Mouse (Mus musculus): Measurements from ENCODE around the gene Noxo1. TPM values are rescaled to one million over a fixed set of nuclear protein-coding genes. Genes with fewer than 3 reads are reported as not detected.
"Not testable (repeated sequence)": the region's sequence is repeated elsewhere in the genome, so short reads cannot be mapped to it uniquely, and the experiment has no call there.

Gene Noxo1
- polyA plus RNA-seq, 1 experiment from 2014 or later: 2.7 TPM

DNA sequence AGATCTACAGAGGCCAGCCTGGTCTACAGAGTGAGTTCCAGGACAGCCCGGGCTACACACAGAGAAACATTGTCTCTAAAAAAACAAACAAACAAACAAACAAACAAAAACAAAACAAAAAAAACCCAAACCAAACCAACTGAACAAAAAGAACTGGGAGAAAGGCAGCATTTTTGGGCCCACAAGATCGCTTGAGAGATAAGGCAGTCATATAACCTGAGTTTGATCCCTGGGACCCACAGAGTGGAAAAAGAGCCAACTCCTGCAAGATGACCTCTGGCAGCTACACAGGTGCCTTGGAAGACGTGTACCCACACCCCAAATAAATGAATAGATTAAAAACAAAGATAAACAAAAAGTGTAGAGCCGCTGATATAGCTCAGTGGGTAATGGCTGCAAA lies 41.1 kb upstream of the Noxo1 start:
- H3K27me3 ChIP-seq (ENCODE audit: insufficient read depth, low read length): peaks cover 34% of the 10 kb centered on the region
- 76% methylated on average over 4 of the region's 4 CpGs for WGBS
- no peaks in the 10 kb centered on the region for H3K9me3 ChIP-seq (ENCODE audit: low read length)
- H3K4me3 ChIP-seq (ENCODE audit: low read length): no peak overlapping the region
- H3K9ac ChIP-seq (replicated peaks; ENCODE audit: low read length): no peak overlapping the region
- no peaks in the 10 kb centered on the region for H3K36me3 ChIP-seq (ENCODE audit: insufficient read depth, low read length)
- H3K27ac ChIP-seq (ENCODE audit: low read length): no peak overlapping the region
- H3K4me1 ChIP-seq (ENCODE audit: insufficient read depth, low read length): peaks cover 19% of the 10 kb centered on the region
- no peak for ATAC-seq (ENCODE audit: low FRiP score, low TSS enrichment)
- H3K4me2 ChIP-seq (replicated peaks; ENCODE audit: low read depth, low read length): no peak overlapping the region

DNA sequence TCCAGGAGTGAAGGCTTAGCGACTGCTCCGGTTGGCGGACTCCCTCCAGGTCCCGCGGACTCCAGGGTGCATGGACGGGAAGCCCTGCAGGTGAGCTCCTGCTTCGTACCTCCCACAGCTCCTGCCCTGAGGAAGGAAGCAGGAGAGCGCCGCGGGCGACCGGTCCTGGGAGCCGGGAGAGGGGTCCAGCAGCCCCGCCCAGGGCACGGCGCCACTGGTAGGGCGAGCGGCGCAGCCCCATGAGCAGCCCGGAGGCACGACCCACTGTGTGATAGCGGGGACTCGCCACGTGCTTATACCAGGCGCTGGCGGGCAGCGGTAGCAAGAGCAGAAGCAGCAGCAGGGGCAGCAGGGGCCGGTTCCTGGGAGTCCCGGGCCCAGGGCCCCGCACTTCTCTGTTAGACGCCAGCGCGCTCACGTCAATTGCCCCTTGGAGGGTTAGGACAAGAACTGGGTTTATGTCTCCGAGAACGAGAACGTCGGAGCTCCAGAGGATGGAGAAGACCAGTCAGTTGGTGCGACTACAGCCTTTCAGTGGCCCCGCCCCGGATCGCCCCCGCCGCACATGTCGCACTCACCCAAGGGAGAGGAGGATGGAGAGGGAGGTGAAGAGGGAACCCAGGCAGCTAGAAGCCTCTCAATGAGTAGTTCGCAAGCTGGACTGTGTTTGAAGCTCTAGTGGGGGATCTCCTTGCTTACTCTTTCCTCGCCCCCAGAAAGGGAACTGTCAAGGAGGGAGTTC lies 37.8 kb upstream of the Noxo1 start, which contains the start of gene Npw:
TSS of gene Npw (minus strand) at position 441 of the 742 bp plus-strand sequence.
- H3K27ac ChIP-seq (ENCODE audit: low read length): no peak within 1 kb of the TSS
- peak within 1 kb of the TSS; percentile 65 for H3K9ac ChIP-seq (replicated peaks; ENCODE audit: low read length)
- H3K4me2 ChIP-seq (replicated peaks; ENCODE audit: low read depth, low read length): peak within 1 kb of the TSS; percentile 94
- peaks cover 12% of the 10 kb centered on the region for H3K4me1 ChIP-seq (ENCODE audit: insufficient read depth, low read length)
- WGBS: 2% methylated on average over 47 of the region's 47 CpGs
- no peaks in the 10 kb centered on the region for H3K9me3 ChIP-seq (ENCODE audit: low read length)
- peaks cover 42% of the 10 kb centered on the region for H3K27me3 ChIP-seq (ENCODE audit: insufficient read depth, low read length)
- H3K4me3 ChIP-seq (ENCODE audit: low read length): peak within 1 kb of the TSS; percentile 55
- peak; percentile 44; the same call in 1 of the 2 replicates for ATAC-seq (ENCODE audit: low FRiP score, low TSS enrichment)
- no peaks in the 10 kb centered on the region for H3K36me3 ChIP-seq (ENCODE audit: insufficient read depth, low read length)

DNA sequence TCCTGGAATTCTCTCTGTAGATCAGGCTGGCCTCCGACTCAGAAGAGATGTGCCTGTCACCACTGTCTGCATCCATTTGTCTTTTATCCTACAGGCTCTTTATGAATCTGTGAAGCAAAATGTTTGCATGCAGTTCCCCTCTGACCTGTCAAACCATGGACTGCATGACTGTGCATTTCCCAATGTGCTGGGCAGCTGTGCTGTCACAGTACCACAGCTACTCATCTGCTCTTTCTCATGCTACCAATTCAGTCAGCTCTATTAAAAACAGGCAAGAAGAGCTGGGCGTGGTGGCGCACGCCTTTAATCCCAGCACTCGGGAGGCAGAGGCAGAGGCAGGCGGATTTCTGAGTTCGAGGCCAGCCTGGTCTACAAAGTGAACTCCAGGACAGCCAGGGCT lies 29.0 kb upstream of the Noxo1 start:
- ATAC-seq (ENCODE audit: low FRiP score, low TSS enrichment): not testable (repeated sequence)
- WGBS: 63% methylated on average over 7 of the region's 7 CpGs

DNA sequence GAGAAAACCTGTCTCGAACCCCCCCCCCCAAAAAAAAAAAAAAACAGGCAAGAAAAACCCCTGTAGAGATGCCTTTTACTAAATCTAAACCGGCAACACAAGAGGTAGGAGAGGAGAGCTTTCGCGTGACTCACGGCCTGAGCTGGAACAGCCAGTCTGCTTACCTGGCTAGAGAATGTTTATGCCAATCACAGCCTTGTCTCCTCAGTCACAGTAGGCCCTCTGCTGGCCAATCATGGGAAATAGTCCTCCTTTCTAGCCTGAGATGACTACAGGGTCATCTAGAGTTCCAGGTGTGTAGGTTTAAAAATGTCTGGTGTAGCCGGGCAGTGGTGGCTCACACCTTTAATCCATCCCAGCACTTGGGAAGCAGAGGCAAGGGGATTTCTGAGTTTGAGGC lies 28.6 kb upstream of the Noxo1 start:
- WGBS: 21% methylated on average over 6 of the region's 6 CpGs
- no peak overlapping the region for H3K4me2 ChIP-seq (replicated peaks; ENCODE audit: low read depth, low read length)
- no peak for ATAC-seq (ENCODE audit: low FRiP score, low TSS enrichment)
- no peaks in the 10 kb centered on the region for H3K27me3 ChIP-seq (ENCODE audit: insufficient read depth, low read length)
- H3K36me3 ChIP-seq (ENCODE audit: insufficient read depth, low read length): no peaks in the 10 kb centered on the region
- no peak overlapping the region for H3K27ac ChIP-seq (ENCODE audit: low read length)
- H3K4me3 ChIP-seq (ENCODE audit: low read length): no peak overlapping the region
- H3K9me3 ChIP-seq (ENCODE audit: low read length): no peaks in the 10 kb centered on the region
- no peak overlapping the region for H3K9ac ChIP-seq (replicated peaks; ENCODE audit: low read length)
- peaks cover 25% of the 10 kb centered on the region for H3K4me1 ChIP-seq (ENCODE audit: insufficient read depth, low read length)

More for the DNA sequence above, 29.0 kb upstream of the Noxo1 start:
- H3K4me3 ChIP-seq (ENCODE audit: low read length); H3K9ac ChIP-seq (replicated peaks; ENCODE audit: low read length); H3K27ac ChIP-seq (ENCODE audit: low read length); H3K27me3 ChIP-seq (ENCODE audit: insufficient read depth, low read length); H3K9me3 ChIP-seq (ENCODE audit: low read length); H3K36me3 ChIP-seq (ENCODE audit: insufficient read depth, low read length); H3K4me2 ChIP-seq (replicated peaks; ENCODE audit: low read depth, low read length): not testable (repeated sequence)
- peaks cover 21% of the 10 kb centered on the region for H3K4me1 ChIP-seq (ENCODE audit: insufficient read depth, low read length)

DNA sequence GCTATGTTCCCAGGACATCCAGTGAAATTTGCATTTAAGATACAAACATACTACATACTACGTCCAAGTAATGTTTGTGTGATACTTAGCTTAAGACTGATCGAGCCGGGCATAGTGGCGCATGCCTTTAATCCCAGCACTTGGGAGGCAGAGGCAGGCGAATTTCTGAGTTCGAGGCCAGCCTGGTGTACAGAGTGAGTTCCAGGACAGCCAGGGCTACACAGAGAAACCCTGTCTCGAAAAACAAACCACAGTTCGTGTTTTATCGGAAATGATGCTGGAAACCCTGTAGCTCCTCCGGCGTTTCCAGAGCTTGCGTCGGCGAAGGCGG lies 26.9 kb upstream of the Noxo1 start:
- not testable (repeated sequence) for H3K36me3 ChIP-seq (ENCODE audit: insufficient read depth, low read length); H3K9me3 ChIP-seq (ENCODE audit: low read length); H3K27me3 ChIP-seq (ENCODE audit: insufficient read depth, low read length)
- peaks cover 32% of the 10 kb centered on the region for H3K4me1 ChIP-seq (ENCODE audit: insufficient read depth, low read length)
- peak overlapping the region; percentile 95 for H3K9ac ChIP-seq (replicated peaks; ENCODE audit: low read length)
- H3K4me3 ChIP-seq (ENCODE audit: low read length): peak overlapping the region; percentile 84
- WGBS: 11% methylated on average over 15 of the region's 15 CpGs
- peak overlapping the region; percentile 60 for H3K4me2 ChIP-seq (replicated peaks; ENCODE audit: low read depth, low read length)
- peak; percentile 8 for ATAC-seq (ENCODE audit: low FRiP score, low TSS enrichment)
- H3K27ac ChIP-seq (ENCODE audit: low read length): peak overlapping the region; percentile 80

DNA sequence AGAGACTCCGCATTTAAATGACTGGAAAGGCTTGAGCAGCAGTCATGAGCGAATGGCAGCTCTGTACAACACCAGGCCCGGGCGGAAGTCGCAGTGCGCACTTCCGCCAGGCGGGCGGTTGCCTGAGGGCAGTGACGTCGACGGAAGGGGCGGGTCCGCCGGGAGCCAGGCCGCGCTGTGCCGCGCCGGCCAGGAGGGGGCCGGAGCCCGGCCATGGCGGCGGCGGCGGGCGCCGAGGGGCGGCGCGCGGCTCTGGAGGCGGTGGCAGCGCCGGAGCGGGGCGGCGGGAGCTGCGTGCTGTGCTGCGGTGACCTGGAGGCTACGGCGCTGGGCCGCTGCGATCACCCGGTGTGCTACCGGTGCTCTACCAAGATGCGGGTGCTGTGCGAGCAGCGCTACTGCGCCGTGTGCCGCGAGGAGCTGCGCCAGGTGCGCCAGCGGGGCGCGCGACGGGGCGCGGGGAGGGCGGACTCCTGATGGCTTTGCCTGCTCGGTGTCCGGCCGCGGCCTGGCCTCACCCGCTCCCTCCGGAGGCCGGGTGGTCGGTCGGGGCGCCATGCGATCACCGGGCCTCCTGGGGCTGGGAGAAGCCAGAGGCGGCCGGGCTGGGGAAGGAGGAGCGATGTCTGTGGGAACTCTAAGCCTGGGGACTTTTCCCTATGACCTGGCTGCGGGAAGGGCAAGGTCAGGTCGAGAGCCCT lies 26.3 kb upstream of the Noxo1 start, which contains the start of gene Zfp598:
TSS of gene Zfp598 (plus strand) at position 143 of the 701 bp plus-strand sequence.
- under 1% methylated on average over 76 of the region's 80 CpGs for WGBS
- peak; percentile 99 for ATAC-seq (ENCODE audit: low FRiP score, low TSS enrichment)
- H3K9ac ChIP-seq (replicated peaks; ENCODE audit: low read length): peak within 1 kb of the TSS; percentile 95
- H3K9me3 ChIP-seq (ENCODE audit: low read length): no peaks in the 10 kb centered on the region
- H3K4me1 ChIP-seq (ENCODE audit: insufficient read depth, low read length): peaks cover 32% of the 10 kb centered on the region
- no peaks in the 10 kb centered on the region for H3K27me3 ChIP-seq (ENCODE audit: insufficient read depth, low read length)
- peak within 1 kb of the TSS; percentile 92 for H3K4me2 ChIP-seq (replicated peaks; ENCODE audit: low read depth, low read length)
- no peaks in the 10 kb centered on the region for H3K36me3 ChIP-seq (ENCODE audit: insufficient read depth, low read length)
- H3K4me3 ChIP-seq (ENCODE audit: low read length): peak within 1 kb of the TSS; percentile 84
- peak within 1 kb of the TSS; percentile 80 for H3K27ac ChIP-seq (ENCODE audit: low read length)

DNA sequence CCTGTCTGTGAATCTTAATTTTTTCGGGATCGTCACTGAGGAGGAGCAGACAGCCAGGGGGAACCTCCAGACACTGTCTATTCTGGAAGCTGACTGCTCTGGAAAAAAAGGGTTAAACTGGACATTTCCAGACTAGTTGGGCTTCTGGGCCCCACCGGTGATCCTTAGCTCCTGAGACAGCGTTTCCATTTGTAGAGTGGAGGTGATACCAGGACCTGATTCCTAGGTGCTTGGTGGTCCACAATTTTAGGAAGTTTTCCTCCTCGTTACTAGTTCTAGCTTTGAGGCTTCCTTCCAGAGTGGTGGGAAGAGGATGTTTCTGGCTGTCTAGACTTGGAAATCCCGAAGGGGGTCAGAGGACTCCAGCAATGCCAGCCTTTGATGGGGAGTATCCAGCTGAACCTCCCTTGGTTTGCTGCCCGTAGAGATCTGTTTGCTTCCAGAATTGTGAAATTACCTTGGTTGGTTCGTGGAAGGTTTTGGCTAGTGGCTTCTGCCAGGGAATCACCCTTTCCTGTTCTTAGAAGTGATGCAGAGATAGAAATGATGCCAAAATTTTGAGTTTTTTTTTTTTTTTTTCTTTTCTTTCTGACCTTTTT lies 25.7 kb upstream of the Noxo1 start:
- peak overlapping the region; percentile 95 for H3K9ac ChIP-seq (replicated peaks; ENCODE audit: low read length)
- H3K4me2 ChIP-seq (replicated peaks; ENCODE audit: low read depth, low read length): peak overlapping the region; percentile 92
- no peak for ATAC-seq (ENCODE audit: low FRiP score, low TSS enrichment)
- H3K4me3 ChIP-seq (ENCODE audit: low read length): peak overlapping the region; percentile 84
- no peaks in the 10 kb centered on the region for H3K27me3 ChIP-seq (ENCODE audit: insufficient read depth, low read length)
- WGBS: 8% methylated on average over 8 of the region's 8 CpGs
- peak overlapping the region; percentile 80 for H3K27ac ChIP-seq (ENCODE audit: low read length)
- H3K9me3 ChIP-seq (ENCODE audit: low read length): no peaks in the 10 kb centered on the region
- peaks cover 32% of the 10 kb centered on the region for H3K4me1 ChIP-seq (ENCODE audit: insufficient read depth, low read length)
- H3K36me3 ChIP-seq (ENCODE audit: insufficient read depth, low read length): no peaks in the 10 kb centered on the region

DNA sequence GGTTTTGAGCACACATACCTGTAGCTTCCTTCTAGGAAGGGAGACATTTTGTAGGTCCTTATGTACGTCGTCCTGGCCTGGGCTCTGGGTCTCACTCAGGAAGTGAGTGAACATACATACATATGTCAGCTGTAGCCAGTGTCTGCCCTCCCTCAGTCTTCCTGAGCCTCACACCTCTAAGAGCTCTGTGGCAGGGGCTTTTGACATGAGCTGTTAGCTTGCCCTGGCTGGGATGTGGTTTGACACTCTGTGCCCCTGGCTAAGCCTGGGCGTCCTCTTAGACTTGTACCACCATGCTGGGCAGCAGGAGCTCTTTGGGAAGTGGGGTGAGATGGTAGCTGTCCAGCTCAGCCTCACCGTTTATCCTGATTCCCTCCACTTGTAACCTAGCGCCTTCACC lies 24.7 kb upstream of the Noxo1 start:
- Histone ChIP-seq H3K4me3 (ENCODE audit: low read length) (no peak overlapping the region), H3K9ac (replicated peaks; ENCODE audit: low read length) (peak overlapping the region; percentile 95), H3K27me3 (ENCODE audit: insufficient read depth, low read length) (no peaks in the 10 kb centered on the region), H3K36me3 (ENCODE audit: insufficient read depth, low read length) (no peaks in the 10 kb centered on the region), H3K4me2 (replicated peaks; ENCODE audit: low read depth, low read length) (peak overlapping the region; percentile 92), H3K27ac (ENCODE audit: low read length) (no peak overlapping the region), H3K4me1 (ENCODE audit: insufficient read depth, low read length) (peaks cover 32% of the 10 kb centered on the region), H3K9me3 (ENCODE audit: low read length) (no peaks in the 10 kb centered on the region)
- 66% methylated on average over 5 of the region's 5 CpGs for WGBS
- no peak for ATAC-seq (ENCODE audit: low FRiP score, low TSS enrichment)

DNA sequence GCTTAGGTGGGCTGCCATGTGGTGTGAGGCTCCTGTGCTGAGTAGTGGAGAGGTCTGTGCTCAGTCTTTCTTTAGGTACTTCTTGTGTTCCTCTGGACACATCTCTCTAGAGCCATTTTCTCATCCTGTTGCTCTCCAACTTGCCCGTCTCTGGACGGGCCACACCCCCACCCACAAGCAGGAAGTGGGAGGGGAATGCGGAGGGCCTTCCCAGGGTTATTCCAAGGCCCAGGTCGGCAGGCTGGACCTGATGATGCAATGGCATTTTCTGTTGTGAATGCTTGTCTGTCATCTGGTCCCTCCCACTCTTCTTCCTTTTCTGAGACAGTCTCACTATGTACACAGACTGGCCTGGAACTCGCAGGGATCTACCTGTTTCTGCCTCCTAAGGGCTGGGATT lies 23.9 kb upstream of the Noxo1 start:
- 15% methylated on average over 5 of the region's 5 CpGs for WGBS
- no peak for ATAC-seq (ENCODE audit: low FRiP score, low TSS enrichment)

More for the DNA sequence above, 23.9 kb upstream of the Noxo1 start:
- peak overlapping the region; percentile 22; the same call in 1 of the 2 replicates for H3K27ac ChIP-seq (ENCODE audit: low read length)
- H3K9ac ChIP-seq (replicated peaks; ENCODE audit: low read length): peak overlapping the region; percentile 46
- H3K4me1 ChIP-seq (ENCODE audit: insufficient read depth, low read length): peaks cover 32% of the 10 kb centered on the region
- H3K27me3 ChIP-seq (ENCODE audit: insufficient read depth, low read length): no peaks in the 10 kb centered on the region
- no peaks in the 10 kb centered on the region for H3K9me3 ChIP-seq (ENCODE audit: low read length)
- H3K4me3 ChIP-seq (ENCODE audit: low read length): peak overlapping the region; percentile 14; the same call in 1 of the 2 replicates
- peak overlapping the region; percentile 37 for H3K4me2 ChIP-seq (replicated peaks; ENCODE audit: low read depth, low read length)
- peaks cover 6% of the 10 kb centered on the region for H3K36me3 ChIP-seq (ENCODE audit: insufficient read depth, low read length)
